Mouse (Mus musculus): ENCODE results near the gene Hist1h2bm. TPM values are rescaled to one million over a fixed set of nuclear protein-coding genes. Genes with fewer than 3 reads are reported as not detected.
A peak's percentile ranks its signal among the peaks of the same experiment; 100 is the strongest.
"Not testable (repeated sequence)": the region's sequence is repeated elsewhere in the genome, so short reads cannot be mapped to it uniquely, and the experiment has no call there.

The Hist1h2bm gene
- polyA plus RNA-seq (2012; rRNA removed): 4.7 and 7.1 TPM in 2 replicates

DNA sequence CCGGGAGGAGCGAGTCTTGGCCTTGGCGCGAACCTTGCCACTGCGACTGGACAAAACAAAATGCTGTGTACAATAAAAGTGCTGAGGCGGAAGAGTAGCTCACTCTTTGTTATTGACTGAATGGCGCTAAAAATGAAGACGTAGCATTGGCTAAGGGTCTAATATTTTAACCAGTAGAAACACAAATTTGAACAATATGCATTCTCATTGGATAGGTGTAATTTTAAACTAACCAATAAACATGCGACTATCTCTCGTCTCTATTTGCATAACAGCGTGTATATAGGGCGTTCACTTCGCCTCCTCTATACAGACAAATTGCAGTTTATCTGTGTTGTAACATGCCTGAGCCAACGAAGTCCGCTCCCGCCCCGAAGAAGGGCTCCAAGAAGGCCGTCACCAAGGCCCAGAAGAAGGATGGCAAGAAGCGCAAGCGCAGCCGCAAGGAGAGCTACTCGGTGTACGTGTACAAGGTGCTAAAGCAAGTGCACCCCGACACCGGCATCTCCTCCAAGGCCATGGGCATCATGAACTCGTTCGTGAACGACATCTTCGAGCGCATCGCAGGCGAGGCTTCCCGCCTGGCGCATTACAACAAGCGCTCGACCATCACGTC is at the start of gene Hist1h2bm:
TSS of gene Hist1h2bm (plus strand) at position 288 of the 616 bp plus-strand sequence.
- WGBS: under 1% methylated on average over 37 of the region's 37 CpGs
- H3K4me3 ChIP-seq (ENCODE audit: low read depth, low read length): peak within 1 kb of the TSS; percentile 72
- H3K27ac ChIP-seq (ENCODE audit: insufficient read depth, low read depth, low read length): peak within 1 kb of the TSS; percentile 75
- H3K27me3 ChIP-seq (ENCODE audit: control insufficient read depth, insufficient read depth, low read length); H3K36me3 ChIP-seq (ENCODE audit: control insufficient read depth, insufficient read depth, low read length); H3K4me1 ChIP-seq (ENCODE audit: control insufficient read depth, insufficient read depth, insufficient read length, low read length): not testable (repeated sequence)

- TF ChIP-seq CTCF (IDR thresholded peaks at IDR 0.05; ENCODE audit: extremely low read depth, insufficient read length, insufficient replicate concordance, low read depth, low read length) (no peak), POLR2A (IDR thresholded peaks at IDR 0.05; ENCODE audit: low read depth, low read length) (no peak)
- Histone ChIP-seq H3K36me3 (ENCODE audit: control insufficient read depth, insufficient read depth, low read length) (no peaks in the 10 kb centered on the region), H3K4me3 (ENCODE audit: low read depth, low read length) (no peak within 1 kb of the TSS), H3K27ac (ENCODE audit: insufficient read depth, low read depth, low read length) (no peak within 1 kb of the TSS), H3K4me1 (ENCODE audit: control insufficient read depth, insufficient read depth, insufficient read length, low read length) (no peaks in the 10 kb centered on the region), H3K27me3 (ENCODE audit: control insufficient read depth, insufficient read depth, low read length) (no peaks in the 10 kb centered on the region)
- 80% methylated on average over 2 of the region's 2 CpGs for WGBS
These were observed 44.5 kb upstream of the Hist1h2bm start, which contains the start of gene Olfr1360 for GRCm38 (mm10) chr13:21677305-21677704. Gene Olfr1360 (minus strand): TSS chr13:21677405.

DNA sequence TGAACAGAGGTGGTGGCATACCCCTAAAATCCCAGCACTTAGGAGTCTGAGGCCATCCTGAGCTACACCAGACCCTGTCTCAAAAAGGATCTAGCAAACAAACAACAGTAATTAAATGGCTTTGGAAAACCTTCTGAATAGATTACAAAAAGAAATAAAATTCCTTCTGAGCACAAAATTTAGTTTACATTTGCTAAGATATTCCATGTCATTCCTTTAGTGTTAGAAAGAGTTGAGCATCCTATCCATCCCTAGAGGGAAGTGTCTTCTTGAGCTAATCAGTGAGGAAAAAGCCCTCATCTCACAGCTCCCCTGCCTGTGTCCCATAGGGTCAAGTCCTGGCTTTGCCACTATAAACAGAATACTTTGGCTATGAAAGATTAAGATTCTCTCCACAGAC is 24.0 kb upstream of the Hist1h2bm start, which contains the start of gene Olfr1359:
TSS of gene Olfr1359 (plus strand) at position 301 of the 400 bp plus-strand sequence.
- Histone ChIP-seq H3K36me3 (ENCODE audit: control insufficient read depth, insufficient read depth, low read length) (no peaks in the 10 kb centered on the region), H3K27ac (ENCODE audit: insufficient read depth, low read depth, low read length) (no peak within 1 kb of the TSS), H3K4me3 (ENCODE audit: low read depth, low read length) (no peak within 1 kb of the TSS), H3K27me3 (ENCODE audit: control insufficient read depth, insufficient read depth, low read length) (no peaks in the 10 kb centered on the region), H3K4me1 (ENCODE audit: control insufficient read depth, insufficient read depth, insufficient read length, low read length) (no peaks in the 10 kb centered on the region)
- TF ChIP-seq POLR2A (IDR thresholded peaks at IDR 0.05; ENCODE audit: low read depth, low read length) (no peak), CTCF (IDR thresholded peaks at IDR 0.05; ENCODE audit: extremely low read depth, insufficient read length, insufficient replicate concordance, low read depth, low read length) (no peak)

DNA sequence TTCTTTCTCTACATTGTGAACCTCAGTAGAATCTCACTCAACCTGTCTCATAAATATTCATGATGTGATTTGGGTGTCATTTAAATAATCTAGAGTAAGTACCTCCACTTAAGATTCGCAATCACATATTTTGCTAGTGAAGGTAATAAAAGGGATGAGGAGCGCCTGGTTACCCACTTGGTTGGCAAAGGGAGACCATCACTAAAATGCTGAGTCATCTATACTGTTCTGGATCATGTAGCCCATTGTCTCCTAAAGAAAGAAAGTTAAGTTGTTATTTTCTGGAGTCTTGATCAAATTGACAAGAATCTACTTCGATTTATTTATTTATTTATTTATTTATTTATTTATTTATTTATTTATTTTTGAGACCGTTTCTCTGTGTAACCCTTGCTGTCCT is 15.2 kb upstream of the Hist1h2bm start:
- no peaks in the 10 kb centered on the region for H3K36me3 ChIP-seq (ENCODE audit: control insufficient read depth, insufficient read depth, low read length)
- no peak for TF ChIP-seq POLR2A (IDR thresholded peaks at IDR 0.05; ENCODE audit: low read depth, low read length)
- no peaks in the 10 kb centered on the region for H3K4me1 ChIP-seq (ENCODE audit: control insufficient read depth, insufficient read depth, insufficient read length, low read length)
- H3K4me3 ChIP-seq (ENCODE audit: low read depth, low read length): no peak overlapping the region
- H3K27ac ChIP-seq (ENCODE audit: insufficient read depth, low read depth, low read length): no peak overlapping the region
- H3K27me3 ChIP-seq (ENCODE audit: control insufficient read depth, insufficient read depth, low read length): no peaks in the 10 kb centered on the region
- 55% methylated on average over 4 of the region's 4 CpGs for WGBS

- TF ChIP-seq POLR2A (IDR thresholded peaks at IDR 0.05; ENCODE audit: low read depth, low read length) (no peak; the same call in 1 of the 2 replicates), CTCF (IDR thresholded peaks at IDR 0.05; ENCODE audit: extremely low read depth, insufficient read length, insufficient replicate concordance, low read depth, low read length) (peak; percentile 87)
- Histone ChIP-seq H3K36me3 (ENCODE audit: control insufficient read depth, insufficient read depth, low read length) (no peaks in the 10 kb centered on the region), H3K4me3 (ENCODE audit: low read depth, low read length) (peak overlapping the region; percentile 69), H3K27me3 (ENCODE audit: control insufficient read depth, insufficient read depth, low read length) (no peaks in the 10 kb centered on the region), H3K4me1 (ENCODE audit: control insufficient read depth, insufficient read depth, insufficient read length, low read length) (peaks cover 4% of the 10 kb centered on the region; the same call in 1 of the 2 replicates), H3K27ac (ENCODE audit: insufficient read depth, low read depth, low read length) (peak overlapping the region; percentile 41)
- under 1% methylated on average over 32 of the region's 32 CpGs for whole genome bisulfite sequencing
These were observed 11.7 kb upstream of the Hist1h2bm start for GRCm38 (mm10) chr13:21710031-21710711.

DNA sequence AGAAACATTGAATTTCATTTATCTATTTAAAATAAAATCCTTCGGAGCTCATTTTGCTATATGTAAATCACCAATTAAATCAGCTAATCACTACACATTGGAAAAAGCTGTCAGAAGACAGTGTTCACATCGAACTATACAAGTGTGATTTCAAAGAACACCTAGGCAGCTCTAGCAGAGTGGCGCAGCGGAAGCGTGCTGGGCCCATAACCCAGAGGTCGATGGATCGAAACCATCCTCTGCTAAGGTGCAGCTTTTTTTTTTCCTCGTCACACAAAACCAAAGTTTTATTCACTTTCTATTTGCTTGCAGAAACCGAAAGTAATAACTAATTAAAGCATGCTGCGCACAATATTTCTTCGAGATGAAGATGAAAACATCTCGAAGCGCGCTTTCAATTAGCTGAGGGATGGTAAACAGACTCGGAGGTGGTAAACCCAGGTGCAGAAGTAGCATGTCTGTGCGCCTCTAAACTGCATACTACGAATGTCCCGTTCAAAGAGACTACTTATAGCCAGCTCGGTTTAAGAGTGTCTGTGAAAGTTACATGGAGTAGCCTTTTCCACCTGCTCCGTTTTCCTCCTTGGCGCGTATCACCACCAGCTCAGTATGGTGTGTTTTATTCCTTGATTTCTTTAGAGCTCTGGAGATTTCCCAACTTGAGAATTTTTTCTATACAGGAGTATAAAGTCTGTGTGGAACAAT is 10.9 kb upstream of the Hist1h2bm start:
- Histone ChIP-seq H3K36me3 (ENCODE audit: control insufficient read depth, insufficient read depth, low read length) (no peaks in the 10 kb centered on the region), H3K4me1 (ENCODE audit: control insufficient read depth, insufficient read depth, insufficient read length, low read length) (peaks cover 8% of the 10 kb centered on the region; the same call in 1 of the 2 replicates), H3K4me3 (ENCODE audit: low read depth, low read length) (peak overlapping the region; percentile 10; the same call in 1 of the 2 replicates), H3K27me3 (ENCODE audit: control insufficient read depth, insufficient read depth, low read length) (no peaks in the 10 kb centered on the region), H3K27ac (ENCODE audit: insufficient read depth, low read depth, low read length) (peak overlapping the region; percentile 4)
- 3% methylated on average over 22 of the region's 22 CpGs for WGBS
- no peak for TF ChIP-seq CTCF (IDR thresholded peaks at IDR 0.05; ENCODE audit: extremely low read depth, insufficient read length, insufficient replicate concordance, low read depth, low read length)
- no peak for TF ChIP-seq POLR2A (IDR thresholded peaks at IDR 0.05; ENCODE audit: low read depth, low read length)

GRCm38 (mm10) chr13:21711698-21712097 is 10.1 kb upstream of the Hist1h2bm start:
- Histone ChIP-seq H3K4me3 (ENCODE audit: low read depth, low read length) (no peak overlapping the region), H3K36me3 (ENCODE audit: control insufficient read depth, insufficient read depth, low read length) (no peaks in the 10 kb centered on the region), H3K27ac (ENCODE audit: insufficient read depth, low read depth, low read length) (no peak overlapping the region), H3K27me3 (ENCODE audit: control insufficient read depth, insufficient read depth, low read length) (no peaks in the 10 kb centered on the region), H3K4me1 (ENCODE audit: control insufficient read depth, insufficient read depth, insufficient read length, low read length) (peaks cover 8% of the 10 kb centered on the region; the same call in 1 of the 2 replicates)
- 19% methylated on average over 4 of the region's 4 CpGs for WGBS
- TF ChIP-seq CTCF (IDR thresholded peaks at IDR 0.05; ENCODE audit: extremely low read depth, insufficient read length, insufficient replicate concordance, low read depth, low read length) (no peak), POLR2A (IDR thresholded peaks at IDR 0.05; ENCODE audit: low read depth, low read length) (no peak)

Measured in small intestine, adult 2 months (tissue).